Mouse (Mus musculus) layer of hippocampus, postnatal 14 days (tissue): ENCODE measurements at regions not wholly inside any gene's neighbourhood (a gene's known extent, or its start where the extent isn't known, plus 50 kb on each side); places are given as distances from the start of the nearest gene placed in this dataset.
A peak's percentile ranks its signal among the peaks of the same experiment; 100 is the strongest.

Experiments used
- DNase-seq, 2 experiments: peaks; one replicate each; pipeline ENCODE4 v3.0.0; 2021 to 2022; ENCODE audit warnings: low spot score in 2 of 2, mixed read lengths in 1 of 2

DNA sequence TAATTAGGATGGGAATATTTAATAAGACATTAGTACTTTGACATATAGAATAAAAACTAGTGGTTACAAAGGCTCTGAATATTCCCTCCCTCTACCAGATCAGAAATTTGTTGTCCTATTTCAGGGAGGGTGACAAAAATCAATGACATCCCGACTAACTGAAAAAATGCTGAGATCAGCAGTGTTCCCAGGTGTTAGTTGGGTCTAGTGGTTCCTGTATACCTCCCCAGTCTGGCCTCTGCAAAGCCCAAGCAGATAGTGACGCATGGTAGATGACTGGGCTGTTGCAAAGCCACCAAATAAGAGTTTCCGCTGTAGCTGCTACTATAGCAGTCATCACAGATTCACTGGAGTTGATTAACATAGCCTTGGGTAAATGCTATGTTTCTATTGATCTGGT lies 59.9 kb upstream of the Gm4791 start:
- DNase-seq, result no peak

DNA sequence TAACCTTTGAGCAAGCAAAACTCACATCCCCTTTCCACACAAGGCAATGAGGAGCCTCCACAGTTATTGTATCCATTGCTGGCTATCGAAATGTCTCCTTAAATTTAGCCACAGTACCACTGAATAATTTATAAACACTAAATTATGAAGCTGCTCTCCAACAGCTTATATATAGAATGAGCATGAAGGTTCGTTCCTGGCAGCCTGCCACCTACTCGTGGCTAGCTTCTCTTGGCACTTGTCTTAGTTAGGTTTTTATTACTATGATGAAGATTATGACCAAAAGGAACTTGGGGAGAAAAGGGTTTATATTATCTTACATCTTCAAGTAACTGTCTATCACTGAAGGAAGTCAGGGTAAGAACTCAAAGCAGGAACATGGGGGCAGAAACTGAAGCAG lies 72.9 kb upstream of the Gm4791 start:
- DNase-seq, result no peak

DNA sequence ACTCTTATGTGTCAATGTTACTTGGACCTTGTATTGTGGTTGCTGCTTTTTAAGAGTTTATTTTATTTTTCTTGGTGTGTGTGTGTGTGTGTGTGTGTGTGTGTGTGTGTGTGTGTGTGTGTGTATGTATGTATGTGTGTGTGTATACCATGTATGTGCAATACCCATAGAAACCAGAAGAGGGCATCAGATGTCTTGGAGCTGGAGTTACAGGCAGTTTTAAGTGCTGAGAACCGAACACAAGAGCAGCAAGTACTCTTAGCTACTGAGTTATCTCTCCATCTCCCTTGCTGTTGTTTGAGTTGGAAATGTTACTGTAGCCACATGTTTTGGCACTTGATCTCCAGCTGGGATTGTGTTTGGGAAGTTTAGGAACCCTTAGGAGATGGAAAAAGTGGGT lies 78.5 kb upstream of the Gm4791 start:
- no peak for DNase-seq

- peak; percentile 40 to 81 for DNase-seq
Measured at GRCm38 (mm10) chr9:46913238-46913637, 85.3 kb upstream of the Gm4791 start.

DNA sequence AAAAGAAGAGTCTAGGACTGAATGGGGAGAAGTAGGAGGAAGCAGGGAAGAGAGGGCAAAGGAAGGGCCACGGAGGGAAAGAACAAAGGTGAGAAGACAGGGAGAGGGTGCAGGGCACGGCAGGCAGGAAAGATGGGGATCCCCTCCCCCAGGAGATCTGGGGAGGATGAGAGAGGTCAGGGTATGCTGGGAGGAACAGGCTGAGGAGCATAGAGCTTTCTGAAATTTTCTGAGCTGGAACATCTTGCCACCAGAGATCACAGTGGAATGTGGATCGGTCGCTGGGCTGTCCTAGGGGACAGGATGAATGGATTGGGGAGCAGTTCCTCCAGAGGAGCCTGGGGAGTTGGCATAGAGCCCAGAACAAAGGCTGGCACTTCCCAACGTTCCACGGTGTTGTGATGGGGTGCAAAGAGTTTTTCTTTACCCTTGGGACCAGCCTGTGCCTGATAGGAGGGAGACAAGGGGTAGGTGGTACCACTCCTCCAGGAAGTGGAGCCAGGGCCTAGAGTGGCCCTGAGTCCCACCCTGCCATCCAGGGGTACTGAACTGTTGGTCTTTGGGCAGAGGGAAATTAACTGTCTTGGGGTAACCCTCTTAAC lies 89.0 kb upstream of the Gm4791 start:
- peak in 1 of 2 experiments; percentile 62 for DNase-seq

- DNase-seq, result no peak
Measured at GRCm38 (mm10) chr9:46905081-46905480, 93.5 kb upstream of the Gm4791 start.

- no peak for DNase-seq
Measured at GRCm38 (mm10) chr9:46903491-46904220, 94.9 kb upstream of the Gm4791 start.

GRCm38 (mm10) chr9:46899283-46899682 lies 99.3 kb upstream of the Gm4791 start:
- peak in 1 of 2 experiments; percentile 52 for DNase-seq

DNA sequence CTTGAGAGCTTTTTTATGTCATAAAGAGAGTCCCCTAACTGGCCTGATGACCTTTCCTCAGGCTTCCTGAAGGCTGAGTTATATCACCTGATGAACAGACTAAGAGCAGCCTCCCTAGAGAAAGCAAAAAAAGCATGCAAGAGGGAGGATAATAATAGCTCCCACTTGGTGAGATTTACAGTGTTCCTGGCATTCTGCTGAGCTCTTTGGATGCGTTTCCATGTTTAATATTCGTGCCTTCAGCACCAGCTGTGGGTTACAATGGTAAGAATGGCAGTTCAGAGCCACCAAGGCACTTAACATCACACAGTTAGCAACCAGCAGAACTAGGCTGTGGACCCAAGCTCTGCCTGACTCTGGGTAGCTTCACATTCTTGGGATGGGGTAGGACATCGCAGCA lies 100.4 kb upstream of the Gm4791 start:
- DNase-seq, result peak in 1 of 2 experiments; percentile 33

- no peak for DNase-seq
Measured at GRCm38 (mm10) chr9:46891829-46892228, 106.7 kb upstream of the Gm4791 start.

- DNase-seq, result peak in 1 of 2 experiments; percentile 42
Measured at GRCm38 (mm10) chr9:46889933-46890662, 108.4 kb upstream of the Gm4791 start.

DNA sequence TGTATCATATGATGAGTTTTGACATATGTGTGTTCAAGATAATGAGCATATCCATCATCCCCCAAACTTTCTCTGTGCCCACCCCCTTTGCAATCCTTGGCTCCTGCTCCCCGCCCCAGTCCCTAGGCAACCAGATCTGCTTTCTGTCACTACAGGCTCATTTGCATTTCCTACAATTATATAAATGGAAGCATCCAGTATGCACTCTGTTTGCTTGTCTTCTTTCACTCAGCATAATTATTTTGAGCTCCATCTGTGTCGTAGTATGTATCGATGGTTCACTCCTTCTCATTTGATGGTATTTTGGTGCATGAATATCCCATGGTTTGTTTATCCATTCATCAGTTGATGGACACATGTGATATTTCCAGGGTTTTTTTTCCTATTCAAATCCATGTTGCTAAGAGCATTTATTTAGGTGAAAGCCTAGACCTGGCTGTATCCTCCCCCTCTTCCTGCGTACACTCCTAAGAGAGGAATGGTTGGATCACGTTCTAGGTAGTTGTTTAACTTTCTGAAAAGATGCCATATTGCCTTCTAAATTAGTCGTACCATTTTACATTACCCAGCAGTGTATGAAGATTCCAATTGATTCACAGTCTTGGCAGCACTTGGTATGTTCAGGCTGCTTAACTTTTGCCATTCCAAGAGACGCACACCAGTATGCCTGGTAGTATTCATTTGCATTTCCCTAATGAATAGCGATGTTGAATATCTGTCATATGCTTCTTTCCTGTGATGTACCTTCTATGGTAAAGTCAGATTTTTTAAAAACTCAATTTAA lies 127.1 kb upstream of the Gm4791 start:
- peak; percentile 21 to 68 for DNase-seq

GRCm38 (mm10) chr9:46863934-46864333 lies 134.6 kb upstream of the Gm4791 start:
- no peak for DNase-seq

GRCm38 (mm10) chr9:46851753-46852152 lies 146.8 kb upstream of the Gm4791 start:
- DNase-seq, result no peak

DNA sequence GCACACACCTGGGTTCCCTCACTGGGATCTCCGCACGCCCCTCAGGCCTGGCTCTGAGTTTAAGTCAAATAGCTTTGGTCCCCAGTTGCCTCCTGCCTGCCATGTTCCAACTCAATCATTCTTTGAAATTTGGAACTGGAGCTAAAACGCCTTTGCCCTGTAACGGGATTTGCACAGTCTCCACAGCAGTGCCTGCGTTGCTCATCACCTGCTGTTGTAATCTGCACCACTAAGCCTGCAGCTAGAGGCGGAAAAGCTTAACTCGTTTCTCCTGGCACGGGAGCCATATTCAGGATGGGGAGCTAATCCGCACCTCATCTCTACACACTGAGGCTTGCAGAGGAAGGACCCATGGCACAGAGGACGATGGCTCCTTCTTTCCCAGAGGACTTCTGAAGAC lies 147.2 kb upstream of the Gm4791 start:
- DNase-seq, result no peak

GRCm38 (mm10) chr9:46845276-46845675 lies 153.3 kb upstream of the Gm4791 start:
- DNase-seq, result peak; percentile 37 to 59

DNA sequence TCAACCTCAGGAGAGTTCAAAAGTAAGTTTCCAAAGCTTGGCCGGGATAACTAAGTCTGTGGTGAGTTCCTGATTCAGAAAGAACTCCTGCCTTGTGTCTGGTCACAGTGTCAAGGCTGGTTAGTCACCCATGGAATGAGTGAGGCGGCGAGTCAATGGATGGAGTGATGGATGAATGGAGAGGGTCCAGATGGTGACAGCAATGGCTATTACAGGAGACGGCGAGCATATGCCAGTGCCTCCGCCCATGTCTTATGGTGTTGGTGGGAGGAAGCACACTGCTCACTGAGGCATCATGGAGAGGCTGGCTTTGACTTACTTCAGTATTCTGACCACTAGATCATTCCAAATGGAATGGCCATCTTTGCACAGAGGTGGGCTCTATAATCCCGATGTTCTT lies 154.8 kb upstream of the Gm4791 start:
- no peak for DNase-seq

DNA sequence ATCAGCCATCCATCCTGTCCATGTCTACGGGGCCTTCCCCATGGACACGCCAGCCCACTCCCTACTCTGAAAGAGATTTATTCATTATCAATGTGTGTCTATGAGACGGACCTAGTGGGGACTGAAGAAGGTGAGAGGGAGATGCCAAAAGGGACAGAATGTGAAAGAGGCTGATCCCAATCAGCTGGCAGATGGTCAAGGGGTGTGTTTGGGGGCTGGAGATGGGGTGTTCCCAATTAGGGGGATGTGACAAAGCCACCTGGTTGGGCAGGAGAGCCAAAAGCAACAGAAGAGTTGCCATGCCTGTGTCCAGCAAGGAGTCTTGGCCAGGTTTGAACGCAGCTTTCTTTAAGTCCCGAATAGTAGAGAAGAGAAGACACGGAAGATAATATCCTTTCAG lies 157.0 kb upstream of the Gm4791 start:
- no peak for DNase-seq

- no peak for DNase-seq
Measured at GRCm38 (mm10) chr9:46835261-46835660, 163.3 kb upstream of the Gm4791 start.

GRCm38 (mm10) chr9:46830746-46831560 lies 167.6 kb upstream of the Gm4791 start:
- no peak for DNase-seq

GRCm38 (mm10) chr9:46830316-46830715 lies 168.2 kb upstream of the Gm4791 start:
- DNase-seq, result no peak
